Mouse (Mus musculus): Measurements from ENCODE around the gene Gm49387. TPM values are rescaled to one million over a fixed set of nuclear protein-coding genes. Genes with fewer than 3 reads are reported as not detected.

The Gm49387 gene
- total and polyA plus RNA-seq, 2 experiments from 2014 or later, result 1.7 TPM; not detected in 1

- H3K27ac ChIP-seq (ENCODE audit: low read depth), result peak overlapping the region; percentile 92
- no peak for ATAC-seq (ENCODE audit: insufficient read depth, low read depth)
These were observed 16.4 kb upstream of the Gm49387 start for GRCm38 (mm10) chr14:31656857-31657645.

GRCm38 (mm10) chr14:31656386-31656785, 15.7 kb upstream of the Gm49387 start:
- Histone ChIP-seq H3K27me3 (ENCODE audit: control insufficient read depth, insufficient read depth, low read length) (no peaks in the 10 kb centered on the region), H3K9ac (replicated peaks; ENCODE audit: low read depth, low read length) (no peak overlapping the region), H3K27ac (ENCODE audit: low read depth) (no peak overlapping the region), H3K9me3 (replicated peaks; ENCODE audit: control insufficient read depth, low read length) (no peaks in the 10 kb centered on the region), H3K4me3 (ENCODE audit: low read depth, low read length) (no peak overlapping the region), H3K4me2 (ENCODE audit: low read depth, low read length) (no peak overlapping the region), H3K36me3 (replicated peaks; ENCODE audit: control insufficient read depth, insufficient read depth, low read length) (no peaks in the 10 kb centered on the region), H3K4me1 (ENCODE audit: control insufficient read depth, insufficient read depth) (peaks cover 33% of the 10 kb centered on the region)
- DNase-seq (ENCODE audit: low spot score) (no peak), ATAC-seq (ENCODE audit: insufficient read depth, low read depth) (no peak)
- no peak for TF ChIP-seq EP300 (IDR thresholded peaks at IDR 0.05; ENCODE audit: low read depth)
- TF ChIP-seq CTCF (IDR thresholded peaks at IDR 0.05; ENCODE audit: low read depth), result no peak
- 60% methylated on average over 7 of the region's 7 CpGs for WGBS

More at GRCm38 (mm10) chr14:31656857-31657645, 16.4 kb upstream of the Gm49387 start:
- H3K27me3 ChIP-seq (ENCODE audit: control insufficient read depth, insufficient read depth, low read length), result no peaks in the 10 kb centered on the region
- peak overlapping the region; percentile 39 for H3K4me2 ChIP-seq (ENCODE audit: low read depth, low read length)
- no peaks in the 10 kb centered on the region for H3K9me3 ChIP-seq (replicated peaks; ENCODE audit: control insufficient read depth, low read length)
- H3K9ac ChIP-seq (replicated peaks; ENCODE audit: low read depth, low read length), result no peak overlapping the region
- H3K4me3 ChIP-seq (ENCODE audit: low read depth, low read length), result no peak overlapping the region
- 21% methylated on average over 5 of the region's 5 CpGs for WGBS
- peaks cover 37% of the 10 kb centered on the region for H3K4me1 ChIP-seq (ENCODE audit: control insufficient read depth, insufficient read depth)
- TF ChIP-seq CTCF (IDR thresholded peaks at IDR 0.05; ENCODE audit: low read depth) (peak; percentile 89), EP300 (IDR thresholded peaks at IDR 0.05; ENCODE audit: low read depth) (no peak)
- H3K36me3 ChIP-seq (replicated peaks; ENCODE audit: control insufficient read depth, insufficient read depth, low read length), result no peaks in the 10 kb centered on the region
- peak; percentile 75 for DNase-seq (ENCODE audit: low spot score)

GRCm38 (mm10) chr14:31655406-31655805, 14.7 kb upstream of the Gm49387 start:
- H3K4me1 ChIP-seq (ENCODE audit: control insufficient read depth, insufficient read depth), result peaks cover 28% of the 10 kb centered on the region
- DNase-seq (ENCODE audit: low spot score) (no peak), ATAC-seq (ENCODE audit: insufficient read depth, low read depth) (no peak)
- no peaks in the 10 kb centered on the region for H3K27me3 ChIP-seq (ENCODE audit: control insufficient read depth, insufficient read depth, low read length)
- no peak overlapping the region for H3K27ac ChIP-seq (ENCODE audit: low read depth)
- no peak for TF ChIP-seq EP300 (IDR thresholded peaks at IDR 0.05; ENCODE audit: low read depth)
- no peak overlapping the region for H3K4me3 ChIP-seq (ENCODE audit: low read depth, low read length)
- 0 out of 2 replicates have a peak, but pooled peaks cover under 1% of the 10 kb centered on the region for H3K9me3 ChIP-seq (replicated peaks; ENCODE audit: control insufficient read depth, low read length)
- no peak overlapping the region for H3K9ac ChIP-seq (replicated peaks; ENCODE audit: low read depth, low read length)
- 79% methylated on average over 14 of the region's 14 CpGs for WGBS
- H3K4me2 ChIP-seq (ENCODE audit: low read depth, low read length), result no peak overlapping the region
- no peaks in the 10 kb centered on the region for H3K36me3 ChIP-seq (replicated peaks; ENCODE audit: control insufficient read depth, insufficient read depth, low read length)

GRCm38 (mm10) chr14:31654816-31655215, 14.1 kb upstream of the Gm49387 start:
- no peaks in the 10 kb centered on the region for H3K27me3 ChIP-seq (ENCODE audit: control insufficient read depth, insufficient read depth, low read length)
- no peak overlapping the region for H3K4me3 ChIP-seq (ENCODE audit: low read depth, low read length)
- peaks cover 22% of the 10 kb centered on the region for H3K4me1 ChIP-seq (ENCODE audit: control insufficient read depth, insufficient read depth)
- H3K9me3 ChIP-seq (replicated peaks; ENCODE audit: control insufficient read depth, low read length), result 0 out of 2 replicates have a peak, but pooled peaks cover 3% of the 10 kb centered on the region
- TF ChIP-seq EP300 (IDR thresholded peaks at IDR 0.05; ENCODE audit: low read depth) (no peak), CTCF (IDR thresholded peaks at IDR 0.05; ENCODE audit: low read depth) (no peak)
- ATAC-seq (ENCODE audit: insufficient read depth, low read depth) (no peak), DNase-seq (ENCODE audit: low spot score) (no peak)
- H3K27ac ChIP-seq (ENCODE audit: low read depth), result no peak overlapping the region
- WGBS, result 75% methylated on average over 5 of the region's 5 CpGs
- H3K36me3 ChIP-seq (replicated peaks; ENCODE audit: control insufficient read depth, insufficient read depth, low read length), result no peaks in the 10 kb centered on the region
- H3K9ac ChIP-seq (replicated peaks; ENCODE audit: low read depth, low read length), result no peak overlapping the region
- H3K4me2 ChIP-seq (ENCODE audit: low read depth, low read length), result no peak overlapping the region

GRCm38 (mm10) chr14:31653101-31653875, 12.6 kb upstream of the Gm49387 start:
- H3K9ac ChIP-seq (replicated peaks; ENCODE audit: low read depth, low read length), result no peak overlapping the region
- H3K4me2 ChIP-seq (ENCODE audit: low read depth, low read length), result no peak overlapping the region
- H3K36me3 ChIP-seq (replicated peaks; ENCODE audit: control insufficient read depth, insufficient read depth, low read length), result no peaks in the 10 kb centered on the region
- peaks cover 10% of the 10 kb centered on the region; the same call in 1 of the 2 replicates for H3K4me1 ChIP-seq (ENCODE audit: control insufficient read depth, insufficient read depth)
- H3K27ac ChIP-seq (ENCODE audit: low read depth), result no peak overlapping the region
- H3K9me3 ChIP-seq (replicated peaks; ENCODE audit: control insufficient read depth, low read length), result 0 out of 2 replicates have a peak, but pooled peaks cover 3% of the 10 kb centered on the region
- DNase-seq (ENCODE audit: low spot score) (no peak), ATAC-seq (ENCODE audit: insufficient read depth, low read depth) (no peak)
- no peak for TF ChIP-seq EP300 (IDR thresholded peaks at IDR 0.05; ENCODE audit: low read depth)
- TF ChIP-seq CTCF (IDR thresholded peaks at IDR 0.05; ENCODE audit: low read depth), result no peak
- H3K27me3 ChIP-seq (ENCODE audit: control insufficient read depth, insufficient read depth, low read length), result no peaks in the 10 kb centered on the region
- WGBS, result 48% methylated on average over 14 of the region's 14 CpGs
- H3K4me3 ChIP-seq (ENCODE audit: low read depth, low read length), result no peak overlapping the region

Data from heart, postnatal 0 days (tissue).